Mouse (Mus musculus) bone marrow, adult 2 months (tissue): ENCODE measurements around the gene Map3k5. TPM values are rescaled to one million over a fixed set of nuclear protein-coding genes. Genes with fewer than 3 reads are reported as not detected.
"Not testable (repeated sequence)": the region's sequence is repeated elsewhere in the genome, so short reads cannot be mapped to it uniquely, and the experiment has no call there.

Experiments
- H3K27ac ChIP-seq: fragments of 200-500 bp; 2 replicates; pipeline ENCODE4 v1.5.1; 2012; ENCODE audit warnings: low read depth, mild to moderate bottlenecking, control low read depth, inconsistent platforms, low read length; ENCODE audit not compliant: control insufficient read depth, poor library complexity, insufficient read depth
- H3K4me1 ChIP-seq: fragments of 200-500 bp; 2 replicates; pipeline ENCODE4 v1.6.1; 2011; ENCODE audit warnings: low read length; ENCODE audit not compliant: control insufficient read depth, insufficient read depth
- H3K4me3 ChIP-seq: fragments of 200-500 bp; replicated peaks from 2 replicates; pipeline ENCODE3; 2011; ENCODE audit warnings: mild to moderate bottlenecking, low read depth, low read length, control low read depth; ENCODE audit not compliant: control insufficient read depth
- CTCF ChIP-seq: fragments of 200-500 bp; IDR thresholded peaks from 2 replicates; pipeline ENCODE4 v1.5.1; 2011; ENCODE audit warnings: low read length, control low read depth; ENCODE audit not compliant: control insufficient read depth, insufficient read depth
- POLR2A ChIP-seq: fragments of 200-500 bp; IDR thresholded peaks from 2 replicates; pipeline ENCODE4 v1.6.1; 2011; ENCODE audit warnings: low read depth, mild to moderate bottlenecking, control low read depth, low read length, borderline replicate concordance; ENCODE audit not compliant: control insufficient read depth
- WGBS: fragments of 180-500 bp; shearing (Covaris S2); methylation state at CpG from one replicate; pipeline ENCODE4 v1.1.7; 2018; 5-methylcytosine and 5-hydroxymethylcytosine counted together
- polyA plus RNA-seq: library from polyadenylated mRNA; stranded (reverse); fragments of >200 nt; gene quantifications from 2 replicates; pipeline ENCODE4 v1.2.4, GENCODE M21; 2011; ENCODE audit warnings: low replicate concordance; ENCODE audit not compliant: missing spikeins, insufficient read depth, insufficient read length

Gene Map3k5
- polyA plus RNA-seq, 1 experiment: 27.0 TPM

DNA sequence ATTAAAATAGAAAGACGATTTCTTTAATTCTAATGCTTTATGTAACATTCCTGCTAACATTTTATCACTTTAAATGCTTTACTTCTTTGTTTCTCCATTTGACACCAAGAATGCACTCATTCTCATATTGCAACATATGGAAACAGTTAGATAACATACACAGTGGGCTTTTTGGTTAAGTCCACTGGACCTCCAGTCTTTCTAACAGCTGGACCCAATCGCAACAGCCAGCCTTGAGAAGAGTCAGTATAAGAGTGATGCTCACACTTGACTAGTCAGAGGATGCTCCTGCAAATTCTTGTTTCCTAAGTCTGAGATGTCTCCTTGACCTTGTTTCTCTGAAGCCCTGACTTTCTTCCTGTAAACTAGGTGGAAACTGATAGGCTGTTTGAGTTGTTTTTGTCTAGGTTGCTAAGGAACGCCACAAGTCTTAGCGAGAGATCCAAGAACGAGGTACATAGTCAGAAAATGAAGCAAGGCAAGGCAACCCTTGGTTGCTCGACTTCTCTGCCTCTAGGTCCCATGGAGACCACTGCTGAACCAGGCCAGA, 26.6 kb downstream of the Map3k5 start:
- 74% methylated on average over 6 of the region's 6 CpGs for WGBS
- no peak overlapping the region for H3K4me3 ChIP-seq
- H3K4me1 ChIP-seq: peaks cover 2% of the 10 kb centered on the region; the same call in 1 of the 2 replicates
- no peak overlapping the region for H3K27ac ChIP-seq
- TF ChIP-seq POLR2A (no peak), CTCF (no peak)

DNA sequence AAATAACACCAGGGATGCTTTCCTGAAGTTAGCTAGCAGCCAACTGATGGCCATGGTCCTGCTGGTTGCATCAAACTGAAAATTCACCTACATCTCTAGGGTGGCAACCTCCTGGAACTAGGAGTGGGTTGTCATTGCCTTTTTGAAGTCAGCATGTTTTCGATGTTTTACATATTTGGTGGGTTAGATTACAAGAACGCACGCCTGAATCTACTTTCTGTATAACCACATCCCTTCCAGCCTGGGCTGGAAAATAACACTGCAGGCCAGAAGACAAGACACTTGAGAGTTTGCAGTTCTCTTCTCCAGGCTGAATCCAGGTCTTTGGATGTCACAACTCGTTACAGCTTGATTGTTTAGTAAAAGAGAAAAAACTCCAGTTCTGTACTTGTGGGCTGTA, 28.5 kb downstream of the Map3k5 start:
- H3K4me3 ChIP-seq: no peak overlapping the region
- 31% methylated on average over 4 of the region's 4 CpGs for WGBS
- H3K27ac ChIP-seq: no peak overlapping the region
- peaks cover 2% of the 10 kb centered on the region; the same call in 1 of the 2 replicates for H3K4me1 ChIP-seq
- no peak for TF ChIP-seq CTCF
- no peak for TF ChIP-seq POLR2A

DNA sequence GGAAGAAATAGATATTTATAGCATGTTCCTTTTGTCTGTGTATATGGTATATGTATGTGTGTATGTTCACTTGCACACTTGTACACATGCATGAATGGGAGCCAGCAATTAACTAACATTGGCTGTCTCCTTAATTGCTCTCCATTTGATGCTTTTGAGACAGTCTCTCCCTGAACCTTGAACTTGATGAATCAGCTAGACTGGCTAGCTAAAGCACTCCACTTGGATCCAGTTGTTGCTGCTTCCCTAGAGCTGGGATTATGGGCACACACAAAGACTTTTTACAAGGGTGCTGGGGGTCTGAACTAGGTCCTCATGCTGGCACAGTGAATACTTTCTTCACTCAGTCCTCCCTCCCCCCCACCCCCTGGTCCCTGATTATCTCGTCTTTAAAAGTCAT, 28.9 kb downstream of the Map3k5 start:
- Histone ChIP-seq H3K27ac (no peak overlapping the region), H3K4me3 (no peak overlapping the region), H3K4me1 (peaks cover 2% of the 10 kb centered on the region; the same call in 1 of the 2 replicates)
- TF ChIP-seq POLR2A (no peak), CTCF (no peak)
- 45% methylated on average over 1 of the region's 1 CpGs for WGBS

DNA sequence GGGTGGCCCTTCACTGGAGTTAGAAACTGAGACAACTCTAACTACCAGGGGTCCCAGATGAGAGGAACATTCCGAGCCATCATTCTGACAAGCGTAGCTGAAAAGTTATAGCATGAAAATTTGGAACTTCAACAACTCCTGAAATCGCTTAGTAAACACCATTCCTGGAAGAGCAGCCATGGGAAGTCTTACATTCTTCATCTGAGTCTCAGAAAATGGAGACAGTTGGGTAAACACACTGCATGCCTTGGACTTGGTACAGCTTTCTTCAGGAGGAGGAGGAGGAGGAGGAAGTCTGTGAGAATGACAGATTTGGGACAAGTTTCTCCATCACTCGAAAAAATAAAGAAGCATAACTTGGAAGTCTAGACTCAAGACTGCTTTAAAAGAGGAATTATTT, 29.8 kb downstream of the Map3k5 start:
- peaks cover 2% of the 10 kb centered on the region; the same call in 1 of the 2 replicates for H3K4me1 ChIP-seq
- 70% methylated on average over 4 of the region's 4 CpGs for WGBS
- H3K27ac ChIP-seq: no peak overlapping the region
- TF ChIP-seq CTCF (no peak), POLR2A (no peak)
- H3K4me3 ChIP-seq: no peak overlapping the region

DNA sequence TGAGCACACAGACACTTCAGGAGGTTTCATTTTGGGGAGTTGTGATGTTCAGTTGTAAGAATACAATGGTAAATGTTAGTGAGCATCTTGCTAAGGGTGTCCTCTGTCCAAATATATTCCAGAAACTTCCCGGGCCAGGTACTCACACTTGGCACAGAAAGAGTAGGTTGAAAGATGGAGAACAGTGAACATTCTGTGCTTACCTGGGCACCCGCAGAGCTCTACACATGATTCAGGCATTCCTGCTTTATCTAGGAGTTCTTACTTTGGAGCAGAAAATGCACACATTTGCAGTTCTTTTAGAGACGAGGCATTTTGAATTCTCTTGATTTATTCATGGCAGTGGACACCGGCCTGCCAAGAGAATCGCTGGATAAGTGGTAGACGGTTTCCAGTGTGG, 32.3 kb downstream of the Map3k5 start:
- Histone ChIP-seq H3K4me1 (peaks cover 2% of the 10 kb centered on the region; the same call in 1 of the 2 replicates), H3K27ac (no peak overlapping the region), H3K4me3 (no peak overlapping the region)
- TF ChIP-seq POLR2A: no peak
- no peak for TF ChIP-seq CTCF
- 84% methylated on average over 6 of the region's 6 CpGs for WGBS

DNA sequence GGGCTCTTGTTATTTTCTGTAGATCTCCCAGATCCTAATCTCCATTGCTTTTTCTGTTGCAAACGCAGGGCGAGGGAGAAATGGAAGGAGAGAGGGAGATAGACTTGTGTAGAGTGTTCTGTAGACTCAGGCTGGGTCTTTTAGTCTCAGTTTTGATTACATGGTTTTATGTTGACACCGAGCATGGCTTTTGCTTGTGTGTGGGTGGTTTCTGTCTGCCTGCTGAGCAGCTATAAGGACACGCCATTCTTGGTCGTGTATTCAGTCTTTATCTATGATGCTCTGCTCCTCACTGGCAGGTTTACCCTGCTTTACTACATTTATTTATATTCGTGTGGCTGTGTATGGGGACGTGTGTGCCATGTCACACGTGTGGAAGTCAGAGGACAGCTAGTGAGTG, 34.2 kb downstream of the Map3k5 start:
- 81% methylated on average over 8 of the region's 8 CpGs for WGBS
- TF ChIP-seq POLR2A: no peak
- TF ChIP-seq CTCF: no peak
- no peaks in the 10 kb centered on the region; the same call in 1 of the 2 replicates for H3K4me1 ChIP-seq
- no peak overlapping the region for H3K4me3 ChIP-seq
- H3K27ac ChIP-seq: no peak overlapping the region

DNA sequence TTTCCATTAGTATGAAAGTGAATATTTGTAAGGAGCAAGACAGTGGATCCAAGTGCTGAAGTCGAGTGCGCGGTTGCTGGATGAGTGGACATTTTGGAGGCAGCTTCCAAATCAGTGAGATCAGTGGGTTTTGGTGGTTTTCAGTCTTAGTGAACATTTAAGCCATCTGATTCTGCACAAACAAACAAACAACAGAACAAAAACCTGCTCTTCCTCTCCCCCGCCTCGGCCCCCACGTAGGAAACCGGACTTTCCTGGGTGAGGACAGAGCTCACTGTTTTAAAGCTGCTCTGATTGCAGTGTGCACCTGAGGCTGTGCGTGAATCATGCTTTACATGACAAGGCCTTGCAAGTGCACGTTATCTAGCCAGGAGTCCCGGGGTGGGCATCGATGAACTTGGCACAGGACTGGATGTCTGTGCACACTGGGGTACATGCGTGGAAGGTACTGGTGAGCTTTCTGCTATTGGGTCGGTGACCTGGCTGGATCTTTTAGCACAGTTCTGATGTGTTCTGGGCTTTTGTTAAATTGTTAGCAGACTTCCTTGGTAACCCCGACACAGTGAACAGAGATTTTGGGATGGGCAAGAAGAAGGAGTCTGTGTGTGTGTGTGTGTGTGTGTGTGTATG, 35.7 kb downstream of the Map3k5 start:
- Histone ChIP-seq H3K27ac (no peak overlapping the region), H3K4me1 (no peaks in the 10 kb centered on the region; the same call in 1 of the 2 replicates), H3K4me3 (no peak overlapping the region)
- 85% methylated on average over 14 of the region's 14 CpGs for WGBS
- TF ChIP-seq POLR2A (no peak), CTCF (no peak)

DNA sequence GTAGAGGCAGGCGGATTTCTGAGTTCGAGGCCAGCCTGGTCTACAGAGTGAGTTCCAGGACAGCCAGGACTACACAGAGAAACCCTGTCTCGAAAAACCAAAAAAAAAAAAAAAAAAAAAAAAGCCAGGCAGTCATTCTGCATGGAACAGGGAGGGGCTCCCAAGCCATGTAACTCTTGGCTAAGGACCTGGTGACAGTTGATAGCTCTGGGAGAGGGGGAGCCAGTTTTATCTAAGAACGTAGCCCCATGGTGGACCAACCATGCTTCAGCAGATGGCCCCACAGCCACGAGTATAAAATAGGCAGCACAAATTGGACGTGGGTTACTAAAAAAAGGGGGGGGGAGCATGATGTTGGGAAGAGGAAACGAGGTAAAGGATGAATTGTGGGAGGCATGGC, 37.2 kb downstream of the Map3k5 start:
- H3K4me3 ChIP-seq, H3K27ac ChIP-seq, H3K4me1 ChIP-seq: not testable (repeated sequence)
- 68% methylated on average over 6 of the region's 7 CpGs for WGBS

DNA sequence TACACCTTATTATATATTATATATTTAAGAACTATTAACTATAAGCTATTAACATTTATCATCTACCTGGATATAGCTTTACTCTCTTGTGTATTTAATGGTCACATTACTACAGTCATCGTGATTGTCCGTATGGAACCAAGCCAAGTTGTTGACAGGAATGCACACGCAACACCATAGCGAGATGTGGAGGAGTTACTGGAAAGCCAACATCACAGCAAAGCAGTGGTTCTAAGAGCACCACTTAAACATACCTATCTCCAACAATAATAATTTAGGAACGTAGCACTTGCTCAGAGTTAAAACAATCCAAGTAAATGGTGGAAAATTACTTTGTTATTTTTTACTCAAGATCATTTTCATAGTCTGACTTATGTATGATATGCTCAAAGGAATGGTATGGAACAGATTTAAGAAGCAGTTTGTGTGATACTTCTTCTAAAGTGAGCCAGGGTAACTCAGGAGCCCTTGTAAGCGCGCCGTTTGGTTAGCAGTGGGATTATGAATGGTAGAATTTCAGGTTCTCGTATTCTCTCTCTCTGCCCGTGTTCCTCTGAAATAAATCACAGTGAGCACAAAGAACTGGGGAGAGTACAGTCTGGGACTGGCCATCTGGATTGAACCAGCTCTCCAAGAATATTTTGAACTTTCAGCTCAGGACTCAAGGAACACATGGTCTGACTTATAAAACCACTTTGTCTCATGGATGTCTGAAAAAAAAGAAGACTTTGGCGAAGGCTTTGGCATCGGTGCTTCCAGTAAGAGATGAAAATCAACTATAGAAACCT, 39.2 kb downstream of the Map3k5 start:
- no peak overlapping the region for H3K4me3 ChIP-seq
- H3K4me1 ChIP-seq: no peaks in the 10 kb centered on the region; the same call in 1 of the 2 replicates
- TF ChIP-seq CTCF (no peak), POLR2A (no peak)
- no peak overlapping the region for H3K27ac ChIP-seq
- 86% methylated on average over 12 of the region's 12 CpGs for WGBS
